10 mouse cellular contexts compared by ENCODE assay signal in genomic region chr6:144361267-144362038, GRCm38 (mm10).
DNase-seq lines count a peak whose midpoint lies in the region; ATAC-seq and TF ChIP-seq lines count a peak whose summit lies in the region.
"Had no signal": no experiment of that assay in that cellular context is flagged by ENCODE, and none has a peak within 500 bp of the region (broad histone marks: within the 10 kb centered on the region; RNA-seq: fewer than 3 reads in every experiment).

No protein-coding gene starts in this region.

- no peak for ATAC-seq in hindbrain, embryonic 11.5 days (ENCODE audit: low FRiP score)
- no peak for ATAC-seq in hindbrain, embryonic 12.5 days (ENCODE audit: low FRiP score)

- H3K9ac ChIP-seq in hindbrain, embryonic 11.5 days (ENCODE audit: low read depth, low read length) = no peak overlapping the region
- H3K9ac ChIP-seq in hindbrain, embryonic 12.5 days = no peak overlapping the region
- no peak overlapping the region for H3K9ac ChIP-seq in ES-E14 (ENCODE audit: insufficient read depth, low read depth, low read length, poor library complexity, severe bottlenecking)
- H3K9ac ChIP-seq: limb, embryonic 13.5 days had no signal

- no peak overlapping the region for H3K4me3 ChIP-seq in hindbrain, embryonic 11.5 days (ENCODE audit: low read depth, low read length)
- no peak overlapping the region for H3K4me3 ChIP-seq in hindbrain, embryonic 12.5 days
- H3K4me3 ChIP-seq in E14TG2a.4 (replicated peaks; ENCODE audit: low read length) = peak overlapping the region; percentile 30
- H3K4me3 ChIP-seq in ES-E14 (ENCODE audit: insufficient read depth in 1 of 2, low read depth in 1 of 2, low read length in 2 of 2, poor library complexity in 1 of 2, severe bottlenecking in 1 of 2) = no peak overlapping the region
- H3K4me3 ChIP-seq: limb, embryonic 13.5 days had no signal

- no peaks in the 10 kb centered on the region for H3K36me3 ChIP-seq in hindbrain, embryonic 11.5 days (ENCODE audit: control insufficient read depth, insufficient read depth, low read length)
- H3K36me3 ChIP-seq in hindbrain, embryonic 12.5 days = no peaks in the 10 kb centered on the region
- H3K36me3 ChIP-seq in E14TG2a.4 (ENCODE audit: insufficient read depth, low read length) (no peaks in the 10 kb centered on the region), ES-E14 (ENCODE audit: control insufficient read depth, insufficient read depth, low read length, poor library complexity, severe bottlenecking) (no peaks in the 10 kb centered on the region)
- H3K36me3 ChIP-seq: limb, embryonic 13.5 days had no signal

- H3K9me3 ChIP-seq in hindbrain, embryonic 11.5 days (ENCODE audit: control insufficient read depth, low read length) = no peaks in the 10 kb centered on the region
- H3K9me3 ChIP-seq in hindbrain, embryonic 12.5 days (replicated peaks) = no peaks in the 10 kb centered on the region
- H3K9me3 ChIP-seq in E14TG2a.4 (ENCODE audit: low read length) = peaks cover 4% of the 10 kb centered on the region; the same call in 1 of the 2 replicates
- H3K9me3 ChIP-seq in ES-E14 (ENCODE audit: control insufficient read depth, insufficient read depth, low read depth, low read length) = no peaks in the 10 kb centered on the region

- WGBS in hindbrain, embryonic 11.5 days = 6% methylated on average over 5 of the region's 5 CpGs
- WGBS in hindbrain, embryonic 12.5 days = 9% methylated on average over 5 of the region's 5 CpGs

- peak; percentile 17 for DNase-seq in hindbrain, embryonic 11.5 days (ENCODE audit: low spot score)
- DNase-seq in ES-E14 (ENCODE audit: low read depth, low spot score) = peak; percentile 90
- DNase-seq in forelimb bud, embryonic 11.5 days (ENCODE audit: low read depth, low spot score) = peak; percentile 46
- DNase-seq in urinary bladder, postnatal 14 days (ENCODE audit: low spot score) = no peak
- DNase-seq in layer of hippocampus, postnatal 36 days = no peak
- no peak for DNase-seq in thymus, postnatal 14 days
- DNase-seq: cerebellum, postnatal 10 days had no signal

- in situ Hi-C loops in ES-E14 (cut with MboI; ENCODE audit: low sequenced_read_pairs in 2 of 2, unreplicated experiment in 2 of 2) = no loop called here

- TF ChIP-seq CTCF in E14TG2a.4 (conservative IDR thresholded peaks at IDR 0.05; ENCODE audit: low read length) = no peak

- H3K4me2 ChIP-seq in hindbrain, embryonic 11.5 days (replicated peaks; ENCODE audit: low read depth, low read length) = no peak overlapping the region
- H3K4me2 ChIP-seq in hindbrain, embryonic 12.5 days (replicated peaks) = no peak overlapping the region
- H3K4me2 ChIP-seq: limb, embryonic 13.5 days had no signal

- no peak overlapping the region for H3K27ac ChIP-seq in hindbrain, embryonic 11.5 days (ENCODE audit: low read depth, low read length)
- H3K27ac ChIP-seq in hindbrain, embryonic 12.5 days = no peak overlapping the region
- peak overlapping the region; percentile 57; the same call in 1 of the 2 replicates for H3K27ac ChIP-seq in ES-E14 (ENCODE audit: insufficient read depth, low read depth, low read length, poor library complexity, severe bottlenecking)
- H3K27ac ChIP-seq: limb, embryonic 13.5 days had no signal

- peaks cover 2% of the 10 kb centered on the region; the same call in 1 of the 2 replicates for H3K27me3 ChIP-seq in hindbrain, embryonic 11.5 days (ENCODE audit: control insufficient read depth, insufficient read depth, low read length)
- peaks cover 23% of the 10 kb centered on the region for H3K27me3 ChIP-seq in hindbrain, embryonic 12.5 days
- H3K27me3 ChIP-seq in E14TG2a.4 (ENCODE audit: insufficient read depth, low read length) = peaks cover 55% of the 10 kb centered on the region
- H3K27me3 ChIP-seq: limb, embryonic 13.5 days had no signal

- H3K4me1 ChIP-seq in hindbrain, embryonic 11.5 days (replicated peaks; ENCODE audit: control insufficient read depth, insufficient read depth, low read length) = no peaks in the 10 kb centered on the region; the same call in 1 of the 2 replicates
- H3K4me1 ChIP-seq in hindbrain, embryonic 12.5 days = peaks cover 13% of the 10 kb centered on the region
- peaks cover 26% of the 10 kb centered on the region for H3K4me1 ChIP-seq in E14TG2a.4 (replicated peaks; ENCODE audit: low read depth, low read length)
- peaks cover 2 to 5% of the 10 kb centered on the region in 2 experiments; a peak in 2 of 4 replicates for H3K4me1 ChIP-seq in ES-E14 (ENCODE audit: control insufficient read depth in 2 of 2, insufficient read depth in 2 of 2, low read length in 2 of 2, poor library complexity in 1 of 2)

TF ChIP-seq in ES-E14, 5 proteins besides CTCF, POLR2A, EP300 and RAD21:
- no peak for TF ChIP-seq ZNF384 (IDR thresholded peaks at IDR 0.05; ENCODE audit: low read depth, low read length)
- TF ChIP-seq MAFK (IDR thresholded peaks at IDR 0.05; ENCODE audit: insufficient read depth, low read depth, low read length) = no peak
- no peak for TF ChIP-seq HCFC1 (IDR thresholded peaks at IDR 0.05; ENCODE audit: borderline replicate concordance, insufficient read depth, low read length)
- TF ChIP-seq CHD2 (IDR thresholded peaks at IDR 0.05; ENCODE audit: low read depth, low read length) = no peak; the same call in 1 of the 2 replicates
- no peak for TF ChIP-seq ZC3H11A (IDR thresholded peaks at IDR 0.05; ENCODE audit: borderline replicate concordance, low read depth, low read length)

Comparison
In these comparisons a context has a peak if more than half of its experiments do, and no peak if none do; other contexts are left out.
1. DNase-seq: peak in hindbrain, embryonic 11.5 days (single experiment), ES-E14 (single experiment) and forelimb bud, embryonic 11.5 days (single experiment); none in urinary bladder, postnatal 14 days (single experiment), layer of hippocampus, postnatal 36 days (0 of 2) and thymus, postnatal 14 days (single experiment).